Mouse (Mus musculus) cerebellum, adult 2 months (tissue): ENCODE measurements at regions not wholly inside any gene's neighbourhood (a gene's known extent, or its start where the extent isn't known, plus 50 kb on each side); places are given as distances from the start of the nearest gene placed in this dataset.
"Not testable (repeated sequence)": the region's sequence is repeated elsewhere in the genome, so short reads cannot be mapped to it uniquely, and the experiment has no call there.

ENCODE experiments used
- DNase-seq, 2 experiments: peaks; one replicate each; pipeline ENCODE4 v3.0.0; 2021
- H3K27ac ChIP-seq: fragments of 200-500 bp; 2 replicates; pipeline ENCODE4 v1.5.1; 2012; ENCODE audit warnings: low read length, control low read depth, inconsistent platforms; ENCODE audit not compliant: insufficient read depth
- H3K27me3 ChIP-seq: fragments of 200-500 bp; 2 replicates; pipeline ENCODE4 v1.6.1; 2012; ENCODE audit warnings: inconsistent platforms, mild to moderate bottlenecking, low read length, moderate library complexity; ENCODE audit not compliant: control insufficient read depth, insufficient read depth
- H3K4me1 ChIP-seq: fragments of 200-500 bp; 2 replicates; pipeline ENCODE4 v1.6.1; 2011; ENCODE audit warnings: low read length; ENCODE audit not compliant: control insufficient read depth, insufficient read depth
- H3K4me3 ChIP-seq: fragments of 200-500 bp; replicated peaks from 2 replicates; pipeline ENCODE3; 2011; ENCODE audit warnings: mild to moderate bottlenecking, low read depth, low read length, control low read depth; ENCODE audit not compliant: insufficient read depth
- CTCF ChIP-seq: fragments of 200-500 bp; IDR thresholded peaks from 2 replicates; pipeline ENCODE4 v1.5.1; 2011; ENCODE audit warnings: low read depth, mild to moderate bottlenecking, control low read depth, low read length, moderate library complexity, borderline replicate concordance; ENCODE audit not compliant: insufficient read depth
- POLR2A ChIP-seq: fragments of 200-500 bp; IDR thresholded peaks from 2 replicates; pipeline ENCODE4 v1.6.1; 2011; ENCODE audit warnings: low read length, control low read depth, borderline replicate concordance; ENCODE audit not compliant: insufficient read depth
- WGBS: fragments of 180-500 bp; shearing (Covaris S2); methylation state at CpG from one replicate; pipeline ENCODE4 v1.1.7; 2018; 5-methylcytosine and 5-hydroxymethylcytosine counted together

GRCm38 (mm10) chr8:99763012-99763411 is 346.7 kb upstream of the Cdh8 start:
- TF ChIP-seq CTCF (no peak), POLR2A (no peak)
- no peaks in the 10 kb centered on the region for H3K4me1 ChIP-seq
- no peak overlapping the region for H3K27ac ChIP-seq
- DNase-seq: no peak
- no peak overlapping the region for H3K4me3 ChIP-seq
- no peaks in the 10 kb centered on the region for H3K27me3 ChIP-seq

GRCm38 (mm10) chr8:99736190-99736589 is 319.9 kb upstream of the Cdh8 start:
- Histone ChIP-seq H3K4me3 (no peak overlapping the region), H3K4me1 (no peaks in the 10 kb centered on the region), H3K27ac (no peak overlapping the region), H3K27me3 (no peaks in the 10 kb centered on the region)
- DNase-seq: no peak
- 95% methylated on average over 2 of the region's 2 CpGs for WGBS
- TF ChIP-seq POLR2A (no peak), CTCF (no peak)

- 84% methylated on average over 5 of the region's 5 CpGs for WGBS
Observed at GRCm38 (mm10) chr8:99724626-99725218, 308.5 kb upstream of the Cdh8 start.

GRCm38 (mm10) chr8:99718927-99719326 is 302.7 kb upstream of the Cdh8 start:
- DNase-seq: peak; percentile 17 to 81
- no peak for TF ChIP-seq CTCF
- TF ChIP-seq POLR2A: no peak
- peaks cover 2% of the 10 kb centered on the region; the same call in 1 of the 2 replicates for H3K4me1 ChIP-seq
- no peak overlapping the region for H3K27ac ChIP-seq
- no peak overlapping the region for H3K4me3 ChIP-seq
- H3K27me3 ChIP-seq: no peaks in the 10 kb centered on the region

More at GRCm38 (mm10) chr8:99724626-99725218, 308.5 kb upstream of the Cdh8 start:
- Histone ChIP-seq H3K27me3 (no peaks in the 10 kb centered on the region), H3K4me1 (no peaks in the 10 kb centered on the region), H3K4me3 (no peak overlapping the region), H3K27ac (no peak overlapping the region)
- DNase-seq: no peak
- TF ChIP-seq CTCF (no peak), POLR2A (no peak)

- Histone ChIP-seq H3K27me3 (no peaks in the 10 kb centered on the region), H3K4me3 (no peak overlapping the region), H3K4me1 (peaks cover 5% of the 10 kb centered on the region), H3K27ac (no peak overlapping the region)
- TF ChIP-seq CTCF: no peak
- TF ChIP-seq POLR2A: no peak
- 19% methylated on average over 3 of the region's 3 CpGs for WGBS
- DNase-seq: peak in 1 of 2 experiments; percentile 51
Observed at GRCm38 (mm10) chr8:99681673-99682072, 265.4 kb upstream of the Cdh8 start.

GRCm38 (mm10) chr8:99679253-99679899 is 263.1 kb upstream of the Cdh8 start:
- WGBS: 86% methylated on average over 6 of the region's 6 CpGs
- H3K4me1 ChIP-seq, H3K4me3 ChIP-seq, H3K27ac ChIP-seq, H3K27me3 ChIP-seq, DNase-seq: not testable (repeated sequence)

- WGBS: 20% methylated on average over 1 of the region's 1 CpGs
- DNase-seq, H3K27ac ChIP-seq, H3K4me1 ChIP-seq, H3K27me3 ChIP-seq, H3K4me3 ChIP-seq: not testable (repeated sequence)
Observed at GRCm38 (mm10) chr8:99667693-99668092, 251.4 kb upstream of the Cdh8 start.

GRCm38 (mm10) chr8:99651302-99651621 is 235.0 kb upstream of the Cdh8 start:
- TF ChIP-seq CTCF: no peak
- no peak for TF ChIP-seq POLR2A
- H3K4me3 ChIP-seq: no peak overlapping the region
- WGBS: 76% methylated on average over 2 of the region's 2 CpGs

More at GRCm38 (mm10) chr8:99651302-99651621, 235.0 kb upstream of the Cdh8 start:
- H3K4me1 ChIP-seq: no peaks in the 10 kb centered on the region
- H3K27me3 ChIP-seq: no peaks in the 10 kb centered on the region
- DNase-seq: no peak
- no peak overlapping the region for H3K27ac ChIP-seq
